Mouse (Mus musculus): Measurements from ENCODE around the gene Ssh2.

DNA sequence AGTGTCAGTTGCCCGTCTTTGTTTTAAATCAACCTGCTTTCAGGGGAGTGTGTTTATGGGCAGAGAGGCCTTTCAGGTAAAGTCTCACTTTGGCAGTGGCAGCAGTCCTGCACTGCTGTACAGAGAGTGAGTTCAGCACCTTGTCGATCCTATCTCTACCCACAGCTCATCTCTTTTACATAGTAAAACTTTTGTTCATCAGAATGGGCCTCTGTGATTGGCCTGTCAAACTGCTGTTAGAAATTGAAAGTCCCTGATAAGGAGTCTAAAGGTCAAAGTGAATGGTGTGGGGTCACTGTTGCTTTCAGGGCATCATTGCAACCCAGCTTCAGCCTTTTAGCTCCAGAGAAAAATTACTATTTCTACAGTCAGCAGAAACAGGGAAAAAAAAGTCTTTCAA, 147.4 kb downstream of the Ssh2 start:
- no peak for TF ChIP-seq CHD2 (IDR thresholded peaks at IDR 0.05; ENCODE audit: low read depth, low read length)
- no peak for TF ChIP-seq ZNF384 (IDR thresholded peaks at IDR 0.05; ENCODE audit: low read depth, low read length)
- TF ChIP-seq HCFC1 (IDR thresholded peaks at IDR 0.05; ENCODE audit: borderline replicate concordance, insufficient read depth, low read length): no peak

Data from ES-E14 (cell line).